Comparison of ENCODE assay signal across 23 mouse cellular contexts in the genomic region with DNA sequence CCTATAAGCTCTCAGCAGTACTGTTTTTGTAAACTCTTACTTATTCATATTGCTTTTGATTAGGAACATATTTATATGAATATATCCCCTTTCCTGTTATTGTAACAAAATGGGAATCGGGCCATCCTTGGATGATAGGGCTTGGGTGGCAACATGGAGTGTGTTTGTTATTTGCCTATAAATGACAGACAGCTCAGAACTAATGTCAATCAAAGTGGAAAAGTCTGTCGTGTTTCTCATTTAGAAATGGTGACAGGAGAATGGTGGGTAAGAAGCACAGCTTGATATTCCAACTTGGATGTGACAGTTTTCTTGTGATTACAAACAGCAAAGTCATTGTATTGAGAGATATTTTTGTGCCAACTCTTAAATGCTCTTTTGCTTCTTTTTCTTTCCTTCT.
DNase-seq lines count a peak whose midpoint lies in the region; ATAC-seq lines count a peak whose summit lies in the region.
"Had no signal": no experiment of that assay in that cellular context is flagged by ENCODE, and none has a peak within 500 bp of the region (broad histone marks: within the 10 kb centered on the region; RNA-seq: fewer than 3 reads in every experiment).

No protein-coding gene starts in this region.

- no peak overlapping the region for H3K9ac ChIP-seq in forebrain, embryonic 13.5 days
- no peak overlapping the region for H3K9ac ChIP-seq in forebrain, embryonic 11.5 days (ENCODE audit: low read length)
- H3K9ac ChIP-seq in forebrain, embryonic 15.5 days (replicated peaks): no peak overlapping the region
- no peak overlapping the region for H3K9ac ChIP-seq in forebrain, embryonic 12.5 days
- no peak overlapping the region for H3K9ac ChIP-seq in forebrain, embryonic 16.5 days (replicated peaks; ENCODE audit: low read depth, low read length)
- no peak overlapping the region for H3K9ac ChIP-seq in liver, embryonic 11.5 days (ENCODE audit: low read depth, low read length)
- H3K9ac ChIP-seq: embryonic facial prominence, embryonic 12.5 days had no signal

- no peak overlapping the region for H3K4me2 ChIP-seq in forebrain, embryonic 13.5 days
- H3K4me2 ChIP-seq in forebrain, embryonic 11.5 days (ENCODE audit: low read depth, low read length, severe bottlenecking): no peak overlapping the region
- no peak overlapping the region for H3K4me2 ChIP-seq in forebrain, embryonic 15.5 days (replicated peaks)
- H3K4me2 ChIP-seq in forebrain, embryonic 12.5 days: no peak overlapping the region
- H3K4me2 ChIP-seq in forebrain, embryonic 16.5 days (ENCODE audit: low read length): no peak overlapping the region
- no peak overlapping the region for H3K4me2 ChIP-seq in liver, embryonic 11.5 days
- H3K4me2 ChIP-seq: embryonic facial prominence, embryonic 12.5 days had no signal

- no peak for DNase-seq in forebrain, embryonic 11.5 days (ENCODE audit: low spot score)
- no peak for DNase-seq in left cerebral cortex, adult 18-20 months (ENCODE audit: low spot score in 2 of 2)
- no peak for DNase-seq in liver, embryonic 11.5 days (ENCODE audit: low spot score)
- DNase-seq: adrenal gland, adult 8-10 months; adrenal gland, postnatal 14 days; adrenal gland, postnatal 36 days; B cell, adult 2 months; cerebellum, adult 11-12 months; cerebellum, adult 2 months; cerebellum, adult 9-10 months; cerebellum, postnatal 10 days; cerebellum, postnatal 25 days had no signal

- ATAC-seq in forebrain, embryonic 13.5 days: peak; percentile 38; the same call in 1 of the 2 replicates
- ATAC-seq in forebrain, embryonic 11.5 days (replicated peaks; ENCODE audit: low FRiP score): no peak
- peak; percentile 72 for ATAC-seq in forebrain, embryonic 15.5 days (replicated peaks)
- ATAC-seq in forebrain, embryonic 12.5 days (ENCODE audit: low FRiP score): no peak
- peak; percentile 83 for ATAC-seq in forebrain, embryonic 16.5 days
- no peak for ATAC-seq in liver, embryonic 11.5 days (replicated peaks; ENCODE audit: low FRiP score)
- ATAC-seq: activated CD4-positive, CD25-positive, alpha-beta regulatory T cell, adult 4 months; CD4-positive, CD25-positive, alpha-beta regulatory T cell, adult 4 months; Patski had no signal

- H3K4me3 ChIP-seq in forebrain, embryonic 13.5 days: no peak overlapping the region
- H3K4me3 ChIP-seq in forebrain, embryonic 11.5 days (ENCODE audit: low read depth, low read length): no peak overlapping the region
- H3K4me3 ChIP-seq in forebrain, embryonic 15.5 days: no peak overlapping the region
- H3K4me3 ChIP-seq in forebrain, embryonic 12.5 days (replicated peaks): no peak overlapping the region
- no peak overlapping the region for H3K4me3 ChIP-seq in forebrain, embryonic 16.5 days (replicated peaks; ENCODE audit: low read length)
- no peak overlapping the region for H3K4me3 ChIP-seq in liver, embryonic 11.5 days (ENCODE audit: low read depth, low read length)
- H3K4me3 ChIP-seq: embryonic facial prominence, embryonic 10.5 days; embryonic facial prominence, embryonic 12.5 days had no signal

- no peak overlapping the region for H3K27ac ChIP-seq in forebrain, embryonic 13.5 days
- H3K27ac ChIP-seq in forebrain, embryonic 11.5 days (ENCODE audit: low read depth, low read length): no peak overlapping the region
- no peak overlapping the region for H3K27ac ChIP-seq in forebrain, embryonic 15.5 days (replicated peaks)
- H3K27ac ChIP-seq in forebrain, embryonic 12.5 days: no peak overlapping the region
- no peak overlapping the region for H3K27ac ChIP-seq in forebrain, embryonic 16.5 days (ENCODE audit: low read length)
- no peak overlapping the region for H3K27ac ChIP-seq in liver, embryonic 11.5 days (ENCODE audit: low read depth, low read length)
- H3K27ac ChIP-seq: embryonic facial prominence, embryonic 10.5 days; embryonic facial prominence, embryonic 12.5 days had no signal

- 76% methylated on average over 2 of the region's 2 CpGs for WGBS in forebrain, embryonic 13.5 days
- 85% methylated on average over 2 of the region's 2 CpGs for WGBS in forebrain, embryonic 11.5 days
- 64% methylated on average over 2 of the region's 2 CpGs for WGBS in forebrain, embryonic 15.5 days
- WGBS in forebrain, embryonic 12.5 days: 89% methylated on average over 2 of the region's 2 CpGs
- WGBS in forebrain, embryonic 16.5 days: 69% methylated on average over 2 of the region's 2 CpGs
- 59% methylated on average over 2 of the region's 2 CpGs for WGBS in liver, embryonic 11.5 days

- no peaks in the 10 kb centered on the region for H3K4me1 ChIP-seq in forebrain, embryonic 13.5 days
- H3K4me1 ChIP-seq in forebrain, embryonic 11.5 days (replicated peaks; ENCODE audit: control insufficient read depth, insufficient read depth, low read length): no peaks in the 10 kb centered on the region
- H3K4me1 ChIP-seq in forebrain, embryonic 15.5 days: peaks cover 4% of the 10 kb centered on the region; the same call in 1 of the 2 replicates
- no peaks in the 10 kb centered on the region for H3K4me1 ChIP-seq in forebrain, embryonic 12.5 days
- H3K4me1 ChIP-seq in forebrain, embryonic 16.5 days (replicated peaks; ENCODE audit: control insufficient read depth, insufficient read depth, low read length): peaks cover 3% of the 10 kb centered on the region
- H3K4me1 ChIP-seq in liver, embryonic 11.5 days (replicated peaks; ENCODE audit: control insufficient read depth, insufficient read depth, low read length): no peaks in the 10 kb centered on the region
- H3K4me1 ChIP-seq: embryonic facial prominence, embryonic 10.5 days; embryonic facial prominence, embryonic 12.5 days had no signal

- no peaks in the 10 kb centered on the region for H3K9me3 ChIP-seq in forebrain, embryonic 13.5 days (replicated peaks)
- H3K9me3 ChIP-seq in forebrain, embryonic 11.5 days (ENCODE audit: control insufficient read depth, low read length): no peaks in the 10 kb centered on the region
- H3K9me3 ChIP-seq in forebrain, embryonic 15.5 days: no peaks in the 10 kb centered on the region
- no peaks in the 10 kb centered on the region for H3K9me3 ChIP-seq in forebrain, embryonic 12.5 days
- no peaks in the 10 kb centered on the region for H3K9me3 ChIP-seq in forebrain, embryonic 16.5 days (ENCODE audit: control insufficient read depth, low read length)
- H3K9me3 ChIP-seq in liver, embryonic 11.5 days (ENCODE audit: control insufficient read depth, low read length): no peaks in the 10 kb centered on the region
- H3K9me3 ChIP-seq: embryonic facial prominence, embryonic 10.5 days; embryonic facial prominence, embryonic 12.5 days had no signal

- H3K27me3 ChIP-seq in forebrain, embryonic 13.5 days: no peaks in the 10 kb centered on the region
- H3K27me3 ChIP-seq in forebrain, embryonic 11.5 days (ENCODE audit: control insufficient read depth, insufficient read depth, low read length): no peaks in the 10 kb centered on the region
- no peaks in the 10 kb centered on the region for H3K27me3 ChIP-seq in forebrain, embryonic 15.5 days
- H3K27me3 ChIP-seq in forebrain, embryonic 12.5 days: no peaks in the 10 kb centered on the region
- H3K27me3 ChIP-seq in forebrain, embryonic 16.5 days (replicated peaks; ENCODE audit: control insufficient read depth, insufficient read depth, low read length): no peaks in the 10 kb centered on the region
- H3K27me3 ChIP-seq in liver, embryonic 11.5 days (replicated peaks; ENCODE audit: control insufficient read depth, insufficient read depth, low read length): no peaks in the 10 kb centered on the region
- H3K27me3 ChIP-seq: CH12.LX; embryonic facial prominence, embryonic 12.5 days; Patski had no signal

- no peaks in the 10 kb centered on the region for H3K36me3 ChIP-seq in forebrain, embryonic 13.5 days (ENCODE audit: poor library complexity, severe bottlenecking)
- no peaks in the 10 kb centered on the region for H3K36me3 ChIP-seq in forebrain, embryonic 11.5 days (ENCODE audit: control insufficient read depth, insufficient read depth, low read length)
- no peaks in the 10 kb centered on the region for H3K36me3 ChIP-seq in forebrain, embryonic 15.5 days
- H3K36me3 ChIP-seq in forebrain, embryonic 12.5 days (replicated peaks): no peaks in the 10 kb centered on the region
- H3K36me3 ChIP-seq in forebrain, embryonic 16.5 days (ENCODE audit: control insufficient read depth, insufficient read depth): no peaks in the 10 kb centered on the region
- H3K36me3 ChIP-seq in liver, embryonic 11.5 days (ENCODE audit: control insufficient read depth, insufficient read depth, low read length): no peaks in the 10 kb centered on the region
- H3K36me3 ChIP-seq: embryonic facial prominence, embryonic 10.5 days; embryonic facial prominence, embryonic 12.5 days; G1E had no signal

Comparison
In these comparisons a context has a peak if more than half of its experiments do, and no peak if none do; other contexts are left out.
1. ATAC-seq: peak in forebrain, embryonic 13.5 days (single experiment), forebrain, embryonic 15.5 days (single experiment) and forebrain, embryonic 16.5 days (single experiment); none in forebrain, embryonic 11.5 days (single experiment), forebrain, embryonic 12.5 days (single experiment) and liver, embryonic 11.5 days (single experiment).